Mouse (Mus musculus): Measurements from ENCODE around the gene Ttk. TPM values are rescaled to one million over a fixed set of nuclear protein-coding genes. Genes with fewer than 3 reads are reported as not detected.

Ttk gene
- 1 to 10 TPM; 9.4 to 9.7 TPM for total RNA-seq (2021)
- long read RNA-seq, experiment 1, transcript Ttk-201 (22 exons, 2,871 nt) = major isoform, 5 of 6 reads
- long read RNA-seq, experiment 1, partial matches to known transcripts = 0 of 6 reads
- long read RNA-seq, experiment 1, other reads (novel, unspliced or antisense) = 1 of 6 reads
- long read RNA-seq, experiment 2, partial matches to known transcripts = 1 of 7 reads
- long read RNA-seq, experiment 2, other reads (novel, unspliced or antisense) = 2 of 7 reads

DNA sequence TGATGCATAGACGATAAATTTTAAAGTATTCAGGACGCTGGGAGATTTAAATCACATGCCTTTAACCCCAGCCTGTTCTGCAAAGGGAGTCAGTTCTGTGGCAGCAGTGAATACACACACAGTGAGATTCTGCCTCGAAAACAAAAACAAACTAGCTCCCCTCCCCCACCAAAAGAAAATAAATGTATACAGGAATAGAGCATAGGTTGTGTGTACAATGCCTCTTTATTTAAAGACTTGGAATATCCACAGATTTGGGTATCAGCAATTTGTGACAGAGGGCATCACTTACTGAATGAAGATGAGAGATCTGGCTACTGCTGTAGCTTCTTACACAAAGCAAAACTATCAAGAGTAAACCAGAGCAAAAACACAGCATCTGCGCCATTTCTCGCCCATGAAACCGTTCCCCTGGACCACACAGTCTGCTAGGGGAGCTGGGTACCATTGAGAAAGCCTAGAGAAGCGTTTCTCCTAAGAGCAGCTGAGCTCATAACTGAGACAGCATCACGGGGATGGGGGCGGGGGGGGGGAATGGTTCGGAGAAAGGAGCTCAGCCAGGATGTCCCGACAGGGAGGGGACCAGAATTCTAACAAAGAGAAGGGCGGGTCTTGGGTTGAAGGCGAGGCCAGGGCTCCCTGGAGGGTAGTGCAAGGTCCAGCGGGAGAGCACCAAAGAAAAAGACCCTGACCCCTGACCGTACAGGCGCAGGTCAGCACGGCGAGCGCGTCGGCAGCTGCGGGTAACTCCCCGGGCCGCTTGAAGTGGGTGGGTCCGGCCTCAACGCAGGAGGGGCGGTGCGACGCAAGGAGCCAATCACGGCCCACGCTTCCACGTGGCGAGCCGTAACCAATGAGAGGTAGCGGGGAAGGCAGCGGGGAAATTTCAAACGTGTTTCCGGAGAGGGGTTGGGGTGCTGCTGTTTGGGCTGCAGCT, at the start of gene Ttk:
Gene Ttk, plus strand, starts transcription at position 879 of the 937 bp plus-strand sequence.
- peak; percentile 80 to 90 for DNase-seq (ENCODE audit: low spot score in 2 of 2)

DNA sequence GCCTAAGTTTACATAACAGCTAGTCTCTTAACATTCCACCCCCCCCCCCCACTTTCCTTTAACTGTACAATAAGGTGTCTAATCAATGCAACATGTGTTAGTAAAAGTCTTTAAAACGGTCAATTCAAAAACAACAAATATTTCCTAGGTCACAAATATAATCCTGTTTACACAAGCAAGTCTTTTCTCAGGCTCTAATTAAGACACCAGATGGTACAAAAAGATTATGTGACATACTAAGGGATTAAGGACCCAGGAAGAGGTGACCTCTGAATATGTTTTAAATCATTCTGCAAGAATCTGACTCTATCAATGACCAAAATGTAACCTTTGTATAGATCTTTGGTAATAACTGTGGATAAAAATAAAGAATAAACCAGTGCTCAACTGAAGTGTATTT, 49.0 kb upstream of the Ttk start:
- DNase-seq (ENCODE audit: low spot score in 2 of 2) = no peak

DNA sequence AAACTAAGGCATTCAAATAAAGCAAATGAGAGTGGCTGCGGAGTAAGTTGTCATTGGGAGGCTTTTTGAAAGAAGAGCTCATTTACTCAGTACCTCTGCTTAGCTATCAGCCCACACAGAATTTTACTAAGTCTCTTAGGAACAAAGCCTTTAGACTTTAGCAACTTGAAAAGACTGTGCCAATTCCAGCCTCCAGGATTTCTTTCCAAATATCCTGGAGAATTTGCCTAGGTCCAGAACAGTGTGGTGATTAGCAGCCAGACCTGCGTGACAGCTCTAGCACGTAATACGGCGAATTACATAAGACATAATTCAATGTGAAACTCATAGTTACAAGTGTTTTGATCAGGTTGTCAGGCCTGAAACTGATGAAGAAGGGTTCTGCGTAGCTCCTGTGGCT, 45.2 kb upstream of the Ttk start:
- DNase-seq (ENCODE audit: low spot score in 2 of 2) = no peak

DNA sequence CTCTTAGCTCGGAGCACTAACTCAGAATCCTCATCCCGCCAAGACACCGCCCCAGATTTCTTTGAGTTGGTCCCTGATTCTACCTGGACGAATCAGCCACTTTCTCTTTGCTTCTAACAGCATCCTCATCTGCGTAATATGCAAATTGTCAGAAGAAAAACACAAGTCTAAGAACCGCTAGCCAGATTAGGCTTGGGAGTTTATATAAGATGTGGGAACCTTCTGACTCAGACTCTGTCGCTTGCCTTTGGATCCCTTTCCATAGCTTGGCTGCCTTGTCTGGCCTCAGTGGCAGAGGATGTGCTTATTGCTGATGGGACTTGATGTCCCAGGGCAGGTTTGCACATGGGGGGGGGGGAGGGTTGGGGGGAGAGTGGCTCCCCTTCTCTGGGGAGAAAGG, 37.6 kb upstream of the Ttk start:
- DNase-seq (ENCODE audit: low spot score in 2 of 2) = no peak

DNA sequence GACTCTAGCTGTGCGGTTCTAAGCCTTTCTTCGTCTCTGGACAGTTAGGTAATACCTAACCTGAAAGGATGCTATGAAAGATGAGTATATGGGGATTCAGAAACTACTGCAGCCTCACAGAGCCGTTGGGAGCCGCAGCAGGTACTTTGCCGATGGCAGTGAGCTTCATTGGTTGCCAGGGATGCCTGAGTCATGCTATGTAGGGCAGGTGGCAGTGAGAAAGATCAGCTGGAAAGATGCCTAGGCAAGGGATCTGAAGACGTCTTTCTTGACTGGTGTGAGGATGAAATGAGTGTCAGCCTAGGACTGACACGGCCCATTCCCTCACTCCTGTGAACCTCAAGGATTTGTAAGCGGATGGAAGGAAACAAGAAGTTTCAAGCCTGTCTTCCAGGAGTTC, 36.6 kb upstream of the Ttk start:
- DNase-seq (ENCODE audit: low spot score in 2 of 2) = no peak

DNA sequence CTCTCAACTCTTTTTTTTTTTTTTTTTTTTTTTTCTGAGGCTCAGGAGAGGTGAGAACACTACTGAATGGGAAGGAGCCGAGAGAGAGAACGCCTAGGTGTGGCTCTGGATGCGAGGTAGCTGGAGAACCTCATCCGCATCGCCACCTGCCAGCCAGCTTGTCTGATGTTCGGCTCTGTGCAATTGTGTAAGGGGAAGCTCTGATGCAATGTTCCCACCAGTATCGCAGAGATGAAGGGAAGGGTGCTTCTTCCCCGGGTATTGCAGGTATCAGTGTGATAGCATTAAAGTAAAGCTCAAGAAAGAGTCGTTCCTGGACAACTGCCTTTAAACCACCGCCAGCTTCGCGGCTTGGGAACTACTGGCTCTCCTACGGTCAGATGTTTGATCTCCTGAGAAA, 30.1 kb upstream of the Ttk start:
- no peak for DNase-seq (ENCODE audit: low spot score in 2 of 2)

DNA sequence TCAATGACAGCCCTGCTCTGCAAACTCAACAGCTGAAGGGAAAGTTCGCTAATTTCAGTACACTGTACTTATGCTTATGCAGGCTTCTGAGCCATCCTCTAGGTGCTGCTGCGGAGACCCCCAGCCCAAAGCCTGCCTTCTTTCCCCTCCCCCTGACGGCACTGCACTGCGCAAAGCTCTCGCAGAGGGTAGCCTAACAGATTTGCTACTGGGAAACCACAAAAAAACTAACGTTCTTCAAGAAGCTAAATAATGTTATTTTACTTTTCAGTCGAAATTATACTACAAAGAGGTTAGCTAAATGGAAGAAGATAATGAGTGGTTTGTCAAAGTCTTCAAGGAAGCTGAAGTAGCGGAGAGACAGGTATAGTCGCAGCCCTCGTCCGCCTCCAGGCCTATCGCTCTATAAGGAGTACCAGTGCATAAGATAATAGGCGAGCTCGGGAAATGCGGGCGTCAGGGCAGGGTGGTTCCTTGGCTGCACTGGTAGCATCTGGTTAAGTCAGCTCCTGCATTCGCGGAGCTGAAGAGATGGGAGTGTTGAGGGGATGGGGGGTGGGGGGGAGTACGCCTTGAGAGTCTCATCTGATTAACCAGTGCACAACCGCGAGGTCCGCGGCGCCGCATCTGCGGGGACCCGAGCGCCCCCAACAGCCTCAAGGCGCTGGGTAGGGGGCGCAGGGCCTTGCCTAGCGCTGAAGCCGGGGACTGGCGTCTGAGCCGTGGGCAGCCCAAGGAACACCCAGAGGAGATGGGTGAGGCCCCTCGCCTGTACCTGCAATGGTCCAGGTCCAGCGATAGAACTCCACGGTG, 29.1 kb upstream of the Ttk start:
- no peak for DNase-seq (ENCODE audit: low spot score in 2 of 2)

DNA sequence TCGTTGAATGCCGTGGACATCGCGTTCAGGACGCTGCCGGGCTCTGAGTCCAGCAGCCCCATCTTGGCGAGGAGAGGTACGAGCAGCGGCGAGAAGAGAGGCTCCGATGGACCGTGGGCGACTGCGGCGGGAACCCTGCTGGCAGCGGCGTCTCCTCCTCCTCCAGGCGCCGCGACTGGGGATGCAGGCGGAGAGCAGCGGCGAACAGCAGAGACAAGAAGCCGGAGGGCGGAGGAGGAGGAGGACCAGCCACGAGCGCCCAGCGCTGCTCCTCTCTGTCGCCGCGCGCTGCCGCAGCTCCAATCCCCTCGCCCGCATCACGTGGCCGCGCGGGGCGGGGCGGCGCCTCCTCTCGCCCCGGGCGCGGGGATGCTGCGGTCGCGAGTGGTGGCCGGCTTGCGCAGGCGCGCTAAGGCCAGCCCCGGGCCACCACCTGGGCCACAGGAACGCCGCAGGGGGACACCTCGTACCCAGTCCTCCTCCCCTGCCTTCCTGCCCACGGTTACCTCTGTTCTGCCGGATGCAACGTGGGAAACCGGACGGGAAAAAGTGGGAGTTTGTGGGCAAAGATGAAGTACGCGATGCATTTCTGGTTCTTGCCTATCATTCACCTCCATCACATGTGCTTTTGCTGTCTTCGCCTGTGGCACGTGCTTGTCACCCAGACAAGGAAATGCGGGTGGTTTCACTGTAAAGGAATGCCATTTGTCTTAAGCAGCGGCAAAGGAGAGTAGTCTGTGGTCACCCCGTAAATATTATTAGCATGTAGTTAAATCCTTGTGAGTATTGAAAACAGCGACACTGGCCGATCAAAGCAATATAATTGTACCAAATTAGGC, 28.3 kb upstream of the Ttk start, which contains the start of gene Elovl4:
Gene Elovl4, minus strand, starts transcription at position 301 of the 839 bp plus-strand sequence.
- peak; percentile 42 to 50 for DNase-seq (ENCODE audit: low spot score in 2 of 2)

DNA sequence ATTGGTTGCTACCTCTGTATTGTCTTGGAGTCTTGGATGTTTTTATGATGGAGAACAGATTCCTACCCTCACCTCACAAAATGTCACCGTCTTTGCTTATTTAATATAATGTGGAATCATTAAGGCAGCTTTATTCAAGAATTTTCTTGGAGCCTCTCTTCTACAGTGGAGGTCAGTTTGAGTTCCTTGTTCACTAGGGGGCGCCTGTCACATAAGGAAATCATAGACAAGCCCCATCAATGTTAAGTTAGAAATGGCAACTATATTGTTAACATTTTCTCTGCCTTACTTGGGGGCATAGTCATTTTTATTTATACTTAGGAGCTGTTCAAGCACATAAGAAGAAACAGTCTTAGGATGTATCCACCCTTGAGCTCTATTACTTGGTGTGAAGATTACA, 26.9 kb upstream of the Ttk start:
- peak in 1 of 2 experiments; percentile 36 for DNase-seq (ENCODE audit: low spot score in 2 of 2)

DNA sequence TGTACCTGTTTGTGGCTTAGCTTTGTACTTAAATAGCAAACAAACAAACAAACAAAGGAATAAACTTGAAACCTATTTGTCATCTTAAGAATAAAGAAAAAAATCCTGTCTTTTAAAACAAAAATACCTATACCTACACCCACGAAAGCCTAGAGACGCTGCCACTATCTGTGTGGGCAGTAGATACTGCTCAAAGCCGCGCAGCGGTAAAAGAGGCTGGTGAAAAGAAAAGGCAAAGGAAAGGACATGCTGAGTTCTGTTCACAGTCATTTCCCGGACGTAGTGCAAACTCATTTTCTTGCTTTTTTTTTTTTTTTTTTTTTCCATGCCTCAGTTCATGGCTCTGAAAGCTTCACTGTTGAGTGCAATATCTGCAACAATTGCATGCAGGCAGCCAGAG, 15.3 kb upstream of the Ttk start:
- no peak for DNase-seq (ENCODE audit: low spot score in 2 of 2)

DNA sequence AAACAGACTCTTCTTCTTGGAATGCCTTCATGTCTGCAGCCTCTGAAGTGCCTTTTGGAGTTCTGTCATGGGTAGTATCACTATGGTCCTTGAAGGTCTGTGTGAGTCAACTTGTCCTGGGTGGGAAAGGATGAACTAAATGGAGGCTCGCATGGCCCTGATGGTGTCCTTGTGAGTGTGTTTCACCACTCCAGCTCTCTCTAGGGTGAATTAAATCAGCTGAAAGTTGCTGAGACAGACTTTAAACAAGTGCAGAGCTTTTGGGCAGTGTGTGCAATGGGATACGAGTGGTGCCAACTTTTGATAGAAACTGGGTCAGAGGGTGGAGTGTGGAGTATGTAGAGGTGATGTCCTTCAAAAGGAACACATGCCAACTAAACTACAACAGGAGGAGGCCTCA, 13.5 kb upstream of the Ttk start:
- DNase-seq (ENCODE audit: low spot score in 2 of 2) = no peak

DNA sequence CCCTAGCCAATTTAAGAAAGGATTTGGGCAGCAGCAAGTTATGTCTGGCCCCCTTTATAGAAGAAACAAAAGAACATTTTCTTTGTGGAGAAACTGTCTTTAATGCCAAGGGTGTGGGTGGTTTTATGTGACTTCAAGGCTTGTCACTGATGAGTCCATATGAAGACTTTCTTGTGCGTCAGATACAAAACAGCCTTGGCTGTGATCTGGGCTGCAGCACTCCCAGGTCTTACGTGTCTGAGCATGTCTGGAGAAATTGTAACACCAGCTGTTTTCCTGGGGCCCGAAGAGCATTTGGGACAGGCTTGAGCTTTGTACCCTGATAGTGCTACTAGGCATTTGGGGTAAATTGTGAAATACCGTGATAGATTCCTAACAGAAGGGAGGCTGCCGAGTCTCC, 11.6 kb upstream of the Ttk start:
- no peak for DNase-seq (ENCODE audit: low spot score in 2 of 2)

DNA sequence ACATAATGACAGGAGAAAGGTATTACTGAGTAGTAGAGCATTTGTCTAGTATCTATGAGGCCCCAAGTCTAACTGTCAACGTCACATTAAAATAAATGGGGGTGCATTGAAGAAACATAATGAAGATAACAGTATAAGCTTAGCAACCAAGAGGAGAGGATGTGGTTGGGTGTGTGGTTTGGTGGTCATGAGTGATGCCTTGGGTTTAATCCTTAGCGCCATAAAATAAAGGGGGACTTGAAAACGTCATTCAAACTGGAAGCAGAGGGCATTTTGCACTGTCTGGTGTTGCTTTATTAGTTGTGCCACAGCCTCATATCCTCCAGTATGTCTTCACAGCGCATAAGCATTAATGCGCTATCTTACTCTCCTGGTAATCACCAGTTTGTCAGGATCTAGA, 4.6 kb upstream of the Ttk start:
- DNase-seq (ENCODE audit: low spot score in 2 of 2) = no peak

DNA sequence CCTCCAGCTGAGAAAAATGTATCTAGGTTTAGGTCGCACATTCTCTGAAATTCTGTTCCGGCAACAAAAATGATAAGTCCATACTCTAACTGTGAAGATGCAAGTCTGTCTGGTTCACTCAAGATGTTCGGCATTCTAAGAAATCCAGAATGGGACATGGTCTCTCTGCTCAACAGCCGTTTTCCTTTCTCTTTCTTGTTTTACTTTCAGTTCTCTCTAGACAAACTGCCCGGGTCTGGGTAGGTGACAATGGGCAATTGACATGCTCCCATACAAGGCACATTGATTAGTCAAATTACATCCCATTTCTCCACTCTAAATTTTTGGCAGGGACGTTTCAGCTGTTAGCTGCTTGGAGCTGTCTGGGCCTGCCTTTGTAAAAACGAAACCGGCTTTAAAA, 3.3 kb upstream of the Ttk start:
- DNase-seq (ENCODE audit: low spot score in 2 of 2) = no peak

DNA sequence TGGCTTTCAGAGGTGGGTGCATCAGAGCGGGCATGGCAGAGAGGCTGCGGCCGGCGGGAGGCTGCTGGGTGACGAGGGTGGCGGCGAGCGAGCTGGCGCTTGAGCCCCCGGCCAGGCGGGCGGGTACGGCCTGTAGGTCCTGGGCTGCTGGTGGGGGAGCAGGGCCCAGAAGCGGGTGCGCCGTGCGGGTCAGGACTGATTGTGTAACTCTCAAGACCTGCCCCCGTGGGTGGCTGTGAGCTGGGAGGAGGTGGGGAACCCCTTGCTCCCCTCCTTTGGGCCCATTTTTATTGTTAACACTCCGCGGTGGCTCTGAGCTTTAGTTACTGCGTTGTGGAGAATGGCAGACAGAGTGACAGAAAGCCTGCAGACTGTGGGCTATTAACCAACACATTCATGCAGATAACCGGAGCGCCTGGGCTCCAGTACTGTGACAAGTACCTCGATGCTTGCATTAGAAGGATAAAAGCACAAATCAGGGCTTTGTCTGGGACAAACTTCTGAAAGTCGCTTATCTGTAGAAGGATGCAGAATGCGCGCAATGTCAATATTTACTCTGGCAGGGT, 342 bp downstream of the Ttk start:
- DNase-seq (ENCODE audit: low spot score in 2 of 2) = no peak

DNA sequence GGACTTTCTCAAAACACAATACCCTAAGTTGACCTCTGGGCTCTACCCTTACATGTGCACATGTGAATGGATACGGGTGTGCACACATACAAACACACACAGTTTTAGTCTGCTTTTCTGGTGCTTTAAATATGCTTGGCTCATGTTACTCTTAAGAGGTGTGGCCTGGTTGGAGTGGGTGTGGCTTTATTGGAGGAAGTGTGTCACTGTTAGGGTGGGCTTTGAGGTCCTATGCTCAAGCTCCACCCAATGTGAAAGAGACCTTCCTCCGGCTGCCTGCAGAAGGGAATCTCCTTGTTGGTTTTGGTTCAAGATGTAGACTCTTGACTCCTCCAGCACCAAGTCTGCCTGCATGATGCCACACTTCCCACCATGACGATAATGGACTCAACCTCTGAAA, 18.0 kb downstream of the Ttk start:
- DNase-seq (ENCODE audit: low spot score in 2 of 2) = no peak

DNA sequence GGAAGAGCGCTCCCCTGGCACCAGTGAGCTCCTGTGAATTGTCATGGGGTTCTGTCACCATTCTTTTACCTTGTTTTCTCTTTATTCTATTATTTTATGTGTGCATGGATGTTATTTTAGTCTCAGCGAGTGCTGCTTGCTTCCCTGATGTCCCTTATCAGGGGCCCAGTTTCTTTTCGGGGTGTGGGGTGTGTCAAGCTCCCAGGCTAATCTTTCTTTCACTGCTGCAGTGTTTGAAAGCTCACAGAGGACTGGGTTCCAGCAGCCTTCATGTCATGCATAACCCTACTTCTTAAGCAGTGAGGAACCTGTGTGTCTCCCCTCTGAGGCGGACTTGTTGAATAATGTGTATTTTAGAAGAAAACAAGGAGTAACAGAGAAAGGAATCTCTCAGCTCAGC, 30.7 kb downstream of the Ttk start:
- no peak for DNase-seq (ENCODE audit: low spot score in 2 of 2)

DNA sequence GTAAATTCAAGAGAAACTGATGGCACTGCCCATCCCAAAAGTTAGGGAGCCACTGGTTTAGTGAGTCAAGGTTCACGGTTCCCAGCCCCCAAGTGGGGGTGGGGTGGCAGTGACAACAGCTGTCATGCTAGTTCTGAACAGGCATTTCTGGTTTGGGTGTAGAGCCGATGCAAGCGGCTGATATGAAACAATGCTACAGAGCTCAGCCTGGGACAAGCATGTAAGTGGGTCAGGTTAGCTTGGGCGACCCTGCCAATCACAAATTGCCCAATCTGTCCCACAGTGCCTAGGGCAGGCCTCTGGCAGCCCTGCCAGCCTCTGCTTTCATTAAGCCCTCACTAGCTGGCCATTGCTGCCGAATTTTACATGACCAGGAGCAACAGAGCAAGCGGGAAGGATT, 47.7 kb downstream of the Ttk start:
- no peak for DNase-seq (ENCODE audit: low spot score in 2 of 2)

DNA sequence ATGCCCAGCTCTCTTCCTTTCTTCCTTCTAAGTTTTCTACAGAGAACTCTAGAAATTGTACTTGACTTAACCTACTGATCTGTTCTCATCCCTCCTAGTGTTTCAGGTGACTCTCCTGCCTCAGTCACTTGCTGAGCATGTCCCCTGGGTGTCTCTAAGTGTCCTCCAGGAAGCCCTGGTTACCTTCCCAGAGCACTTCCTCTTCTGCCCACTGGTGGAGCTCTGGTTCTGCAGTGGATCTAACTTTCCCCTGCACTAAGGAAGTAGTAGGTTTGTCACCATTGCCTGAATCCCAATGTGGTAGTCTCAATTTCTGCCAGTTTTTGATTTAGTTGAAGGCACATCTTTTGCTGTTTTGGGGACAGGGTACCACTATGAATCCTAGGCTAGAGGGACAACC, 51.7 kb downstream of the Ttk start:
- DNase-seq (ENCODE audit: low spot score in 2 of 2) = no peak

DNA sequence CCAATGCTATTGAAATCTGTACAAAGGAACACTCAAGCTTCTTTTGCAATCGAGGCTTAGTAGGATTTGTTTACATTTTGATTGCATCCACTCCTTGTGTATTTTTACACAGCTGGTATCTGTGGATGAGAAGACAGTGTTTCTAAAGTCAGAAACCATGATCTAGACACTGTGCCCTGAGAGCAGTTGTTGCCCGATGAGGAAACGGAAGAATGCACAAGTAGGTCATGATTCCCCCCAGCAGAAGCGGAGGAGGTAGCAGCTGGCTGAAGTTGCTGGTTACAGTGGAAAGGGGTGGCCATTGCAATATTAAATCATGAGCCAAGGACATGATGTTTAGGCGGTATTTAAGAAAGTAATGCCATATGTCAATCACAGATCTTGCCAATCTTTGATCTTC, 53.7 kb downstream of the Ttk start:
- DNase-seq (ENCODE audit: low spot score in 2 of 2) = no peak

DNA sequence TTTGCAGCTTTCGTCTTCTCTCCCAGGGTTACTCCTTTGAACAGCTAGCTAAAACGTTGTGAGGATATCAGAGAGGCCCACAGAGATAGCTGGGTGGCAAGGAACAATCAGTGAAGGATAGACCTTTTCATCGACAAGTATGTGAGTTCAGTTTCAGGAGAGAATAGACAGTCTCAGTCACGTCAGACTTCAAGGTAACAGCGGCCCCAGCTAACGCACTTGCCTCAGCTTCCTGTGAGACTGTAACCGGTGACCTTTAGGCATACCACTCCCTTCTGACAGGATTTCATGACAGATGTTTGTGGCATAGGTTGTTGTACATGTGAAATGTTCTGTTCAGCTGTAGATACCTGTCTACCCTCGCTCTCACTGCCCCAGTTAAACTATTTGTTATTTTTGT, 58.6 kb downstream of the Ttk start:
- DNase-seq (ENCODE audit: low spot score in 2 of 2) = no peak

Data from gastrocnemius, postnatal 4 days (tissue).